Mouse (Mus musculus) kidney, postnatal 0 days (tissue): ENCODE measurements around the gene H2-Ab1. TPM values are rescaled to one million over a fixed set of nuclear protein-coding genes. Genes with fewer than 3 reads are reported as not detected.

Experiments used
- ATAC-seq: fragments of 200-750 bp; cut with Nextera tagmentation; replicated peaks from 2 replicates; pipeline ENCODE4 v1.8.0; 2017; ENCODE audit warnings: low read depth, moderate number of reproducible peaks, moderate TSS enrichment, moderate library complexity; ENCODE audit not compliant: low FRiP score
- DNase-seq: peaks from one replicate; pipeline ENCODE4 v3.0.0-alpha.2; 2016; ENCODE audit warnings: low spot score
- H3K27ac ChIP-seq: fragments of 300-500 bp; sonication (generic); 2 replicates; pipeline ENCODE4 v1.5.1; 2014; ENCODE audit warnings: mild to moderate bottlenecking
- H3K27me3 ChIP-seq: fragments of 300-500 bp; sonication (generic); 2 replicates; pipeline ENCODE4 v1.6.1; 2014; ENCODE audit warnings: low read length, mixed read lengths; ENCODE audit not compliant: insufficient read depth
- H3K36me3 ChIP-seq: fragments of 300-500 bp; sonication (generic); 2 replicates; pipeline ENCODE4 v1.6.1; 2014; ENCODE audit warnings: low read length, mixed read lengths; ENCODE audit not compliant: insufficient read depth
- H3K4me1 ChIP-seq: fragments of 300-500 bp; sonication (generic); replicated peaks from 2 replicates; pipeline ENCODE4 v1.6.1; 2014; ENCODE audit warnings: antibody characterized with exemption, low read length, mixed read lengths; ENCODE audit not compliant: insufficient read depth
- H3K4me2 ChIP-seq: fragments of 300-500 bp; sonication (generic); 2 replicates; pipeline ENCODE4 v1.6.1; 2014; ENCODE audit warnings: mild to moderate bottlenecking, low read length, moderate library complexity, mixed read lengths
- H3K4me3 ChIP-seq: fragments of 300-500 bp; sonication (generic); replicated peaks from 2 replicates; pipeline ENCODE4 v1.5.1; 2014; ENCODE audit warnings: low read depth, low read length
- H3K9ac ChIP-seq: fragments of 300-500 bp; sonication (generic); 2 replicates; pipeline ENCODE4 v1.6.1; 2014; ENCODE audit warnings: low read depth, low read length
- H3K9me3 ChIP-seq: fragments of 300-500 bp; sonication (generic); replicated peaks from 2 replicates; pipeline ENCODE4 v1.6.1; 2016; ENCODE audit warnings: low read length, inconsistent platforms, mixed read lengths
- CTCF ChIP-seq: IDR thresholded peaks from 2 replicates; pipeline ENCODE4 v1.5.1; 2016; ENCODE audit warnings: antibody characterized with exemption, low read depth, mild to moderate bottlenecking, moderate library complexity
- WGBS: fragments of 180-500 bp; shearing (Covaris S2); extraction: QIAGEN DNeasy Blood & Tissue Kit; methylation state at CpG from one replicate; pipeline ENCODE4 v1.1.7; 2014; 5-methylcytosine and 5-hydroxymethylcytosine counted together
- polyA plus RNA-seq: library from polyadenylated mRNA; unstranded; fragments of >200 nt; fragmentation: Nextera tagmentation; extraction: Ambion mirVana; gene quantifications from 2 replicates; pipeline ENCODE4 v1.2.1, GENCODE M21; 2015

Gene H2-Ab1
- polyA plus RNA-seq, 1 experiment from 2014 or later = 49.7 TPM

DNA sequence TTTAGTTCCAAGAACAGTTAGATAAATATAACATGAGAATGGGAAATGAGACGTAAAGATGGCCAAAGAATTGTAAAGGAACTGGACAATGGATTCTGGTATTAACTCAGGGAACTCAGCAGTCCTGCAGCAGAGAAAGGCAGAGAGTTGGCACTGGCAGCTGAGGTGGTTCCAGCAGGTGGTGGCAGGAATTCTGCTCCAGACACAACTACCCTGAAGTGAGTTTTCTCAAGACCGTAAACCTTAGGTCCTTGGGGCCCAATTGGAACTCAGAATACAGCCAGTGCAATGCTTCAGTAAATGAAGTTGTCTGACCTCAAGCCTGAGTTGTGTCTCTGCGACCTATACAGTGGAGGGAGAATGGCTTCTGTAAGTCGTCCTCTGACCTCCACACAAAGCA, 36.8 kb downstream of the H2-Ab1 start:
- 62% methylated on average over 4 of the region's 4 CpGs for WGBS
- no peak overlapping the region for H3K27ac ChIP-seq
- TF ChIP-seq CTCF = no peak
- no peaks in the 10 kb centered on the region for H3K36me3 ChIP-seq
- H3K9me3 ChIP-seq = no peaks in the 10 kb centered on the region
- no peaks in the 10 kb centered on the region for H3K27me3 ChIP-seq
- ATAC-seq (no peak), DNase-seq (no peak)
- no peak overlapping the region for H3K4me3 ChIP-seq
- no peak overlapping the region for H3K9ac ChIP-seq
- H3K4me2 ChIP-seq = no peak overlapping the region
- H3K4me1 ChIP-seq = no peaks in the 10 kb centered on the region

GRCm38 (mm10) chr17:34295307-34295706, 37.8 kb downstream of the H2-Ab1 start:
- no peaks in the 10 kb centered on the region for H3K36me3 ChIP-seq
- DNase-seq = no peak
- no peaks in the 10 kb centered on the region for H3K27me3 ChIP-seq
- H3K4me1 ChIP-seq = no peaks in the 10 kb centered on the region
- no peak overlapping the region for H3K27ac ChIP-seq
- no peak overlapping the region for H3K9ac ChIP-seq
- no peak overlapping the region for H3K4me3 ChIP-seq
- no peaks in the 10 kb centered on the region for H3K9me3 ChIP-seq
- no peak for TF ChIP-seq CTCF
- ATAC-seq = no peak
- H3K4me2 ChIP-seq = no peak overlapping the region

DNA sequence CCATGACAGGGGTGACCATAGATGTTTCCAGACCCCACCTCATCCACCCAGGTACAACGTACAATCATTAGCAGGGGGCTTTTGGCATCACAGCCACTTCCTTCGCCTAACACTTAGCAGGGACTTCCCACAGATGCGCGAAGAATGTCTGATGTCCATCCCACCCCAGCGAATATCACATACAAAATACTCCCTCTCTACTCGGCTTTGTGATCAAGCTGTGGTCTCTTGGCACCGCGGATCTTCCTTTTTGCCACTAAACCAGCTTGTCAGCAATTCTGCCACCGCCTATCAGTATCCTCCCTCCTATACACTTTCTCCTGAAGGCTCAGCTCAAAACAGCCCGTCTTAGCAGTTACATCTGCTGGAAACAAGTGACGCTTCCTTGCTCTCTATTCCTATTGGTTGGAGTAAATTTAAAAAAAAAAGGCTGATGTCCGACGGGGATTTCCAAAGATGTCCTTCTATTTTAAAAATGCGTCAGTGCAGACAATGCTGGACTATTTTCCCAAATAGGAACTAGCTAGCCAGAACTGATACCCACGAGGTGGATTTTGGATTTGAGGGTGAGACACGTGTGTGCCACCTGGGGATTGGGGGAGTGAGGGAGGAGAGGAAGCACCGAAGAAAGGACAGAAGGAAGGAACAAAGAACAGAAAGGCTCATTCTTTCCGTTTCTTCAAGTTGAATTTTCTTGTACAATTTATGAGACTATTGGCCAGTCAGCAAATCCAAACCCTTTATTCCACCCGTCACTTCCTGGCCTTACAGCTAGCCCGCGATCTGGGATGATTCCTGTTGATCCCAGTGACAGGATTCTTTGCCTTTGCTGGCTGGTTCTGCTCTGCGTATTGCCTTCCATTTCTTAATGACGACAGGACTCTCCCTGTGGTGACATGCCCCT, 38.7 kb downstream of the H2-Ab1 start:
- no peaks in the 10 kb centered on the region for H3K27me3 ChIP-seq
- H3K9me3 ChIP-seq = no peaks in the 10 kb centered on the region
- 22% methylated on average over 23 of the region's 23 CpGs for WGBS
- peak overlapping the region; percentile 16; the same call in 1 of the 2 replicates for H3K4me3 ChIP-seq
- no peak overlapping the region for H3K9ac ChIP-seq
- H3K27ac ChIP-seq = no peak overlapping the region
- ATAC-seq = no peak; the same call in none of the 2 replicates
- DNase-seq = peak; percentile 93
- H3K36me3 ChIP-seq = no peaks in the 10 kb centered on the region
- peak overlapping the region; percentile 65 for H3K4me2 ChIP-seq
- TF ChIP-seq CTCF = no peak
- no peaks in the 10 kb centered on the region for H3K4me1 ChIP-seq

- Histone ChIP-seq H3K4me3 (no peak overlapping the region), H3K27ac (no peak overlapping the region), H3K4me2 (no peak overlapping the region), H3K36me3 (no peaks in the 10 kb centered on the region), H3K9me3 (no peaks in the 10 kb centered on the region), H3K9ac (no peak overlapping the region), H3K4me1 (no peaks in the 10 kb centered on the region), H3K27me3 (no peaks in the 10 kb centered on the region)
- ATAC-seq = no peak
- DNase-seq = no peak
- no peak for TF ChIP-seq CTCF
- 68% methylated on average over 3 of the region's 3 CpGs for WGBS
Observed at GRCm38 (mm10) chr17:34299356-34299755, 41.9 kb downstream of the H2-Ab1 start.

DNA sequence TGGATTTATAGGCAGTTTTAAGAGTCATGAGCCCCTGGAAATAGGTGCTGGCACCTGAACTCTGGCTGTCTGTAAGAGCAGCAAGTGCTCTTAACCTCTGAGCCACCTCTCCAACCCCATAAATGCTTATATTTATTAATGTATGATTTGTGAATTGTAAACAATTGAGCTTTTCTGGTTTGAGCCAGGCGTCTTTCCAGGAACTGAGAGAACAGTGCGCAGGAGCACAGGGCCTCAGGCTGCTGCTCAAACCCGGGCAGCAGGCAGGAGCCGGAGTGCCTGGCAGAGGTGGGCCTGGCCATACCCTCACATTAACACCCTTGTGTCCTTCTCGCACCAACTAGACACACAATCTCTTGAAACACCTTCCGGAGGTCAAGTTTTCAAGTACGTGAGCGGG, 42.6 kb downstream of the H2-Ab1 start:
- Histone ChIP-seq H3K9ac (no peak overlapping the region), H3K27ac (no peak overlapping the region), H3K36me3 (no peaks in the 10 kb centered on the region), H3K4me2 (no peak overlapping the region), H3K9me3 (no peaks in the 10 kb centered on the region), H3K4me1 (no peaks in the 10 kb centered on the region), H3K27me3 (no peaks in the 10 kb centered on the region), H3K4me3 (no peak overlapping the region)
- no peak for TF ChIP-seq CTCF
- no peak for ATAC-seq
- DNase-seq = no peak
- WGBS = 81% methylated on average over 8 of the region's 8 CpGs

DNA sequence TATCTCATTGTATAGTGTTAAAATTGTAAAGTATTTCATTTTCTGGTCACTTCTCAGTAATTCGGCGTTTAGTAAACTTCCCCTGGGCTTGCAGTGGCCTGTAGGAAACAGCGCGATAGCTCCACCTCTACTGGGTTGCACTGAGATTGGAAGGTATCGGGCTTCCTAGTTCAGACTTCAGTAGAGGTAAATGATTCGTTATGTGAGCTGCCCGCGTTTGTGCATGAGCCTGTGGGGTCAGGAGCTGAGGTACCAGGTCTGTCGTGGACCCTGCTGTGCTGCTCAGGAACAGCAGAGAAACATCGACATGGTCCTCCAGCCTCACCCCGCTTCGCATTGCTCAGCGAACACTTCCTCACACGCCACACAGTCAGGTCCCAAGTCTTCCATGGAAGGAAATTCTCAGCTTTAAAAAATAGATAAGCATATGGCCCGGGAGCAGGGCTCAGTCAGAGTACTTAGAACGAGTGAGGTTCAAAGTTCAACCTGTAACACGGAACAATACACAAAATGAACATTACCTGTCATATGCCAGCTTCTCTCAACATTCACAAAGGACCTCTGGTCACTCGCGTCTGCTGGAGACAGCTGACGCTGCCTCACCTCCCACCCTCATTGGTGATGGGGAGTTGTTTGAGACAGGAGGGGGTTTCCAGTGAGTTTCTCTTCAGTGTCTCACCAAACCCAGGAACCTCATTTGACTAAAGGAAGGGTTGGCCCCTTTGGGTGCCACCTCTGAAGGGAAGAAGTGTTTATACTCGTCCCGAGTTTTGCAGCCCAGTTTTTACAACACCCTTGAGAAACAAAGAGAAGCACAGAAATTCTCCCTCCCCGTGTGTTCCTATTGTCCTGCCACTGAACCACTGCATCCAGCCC, 43.4 kb downstream of the H2-Ab1 start:
- Histone ChIP-seq H3K9me3 (no peaks in the 10 kb centered on the region), H3K4me1 (no peaks in the 10 kb centered on the region), H3K9ac (no peak overlapping the region), H3K27me3 (no peaks in the 10 kb centered on the region), H3K4me3 (no peak overlapping the region), H3K36me3 (no peaks in the 10 kb centered on the region), H3K27ac (no peak overlapping the region), H3K4me2 (no peak overlapping the region)
- 69% methylated on average over 23 of the region's 23 CpGs for WGBS
- DNase-seq = no peak
- no peak for ATAC-seq
- no peak for TF ChIP-seq CTCF
